Mouse (Mus musculus) megakaryocyte progenitor cell, adult 5-6 weeks (primary cell): Measurements from ENCODE around the gene Rae1. TPM values are rescaled to one million over a fixed set of nuclear protein-coding genes. Genes with fewer than 3 reads are reported as not detected.

Experiments
- total RNA-seq, 2 experiments: library from RNA; stranded (forward) in 1 of 2; stranded (reverse) in 1 of 2; fragments of 157-497, 149-512 nt in 1 of 2; fragments of 200-1000 nt in 1 of 2; gene quantifications; 2 replicates each; pipeline versions ENCODE4 v1.2.3 to v1.2.4; 2015 to 2017

Rae1 gene
- total RNA-seq, 2 experiments from 2014 or later, result 76.3 to 128 TPM

Other genes with a start within 250 kb of the Rae1 start
- 0.10 TPM in 1 of 2 replicates, not detected in the other for gene Bmp7, start 59.8 kb upstream of the Rae1 start, total RNA-seq (2015)
- gene Bmp7, start 59.8 kb upstream of the Rae1 start, total RNA-seq (2017), result not detected in 2 replicates
- not detected in 2 replicates for gene Spo11, start 22.4 kb upstream of the Rae1 start, total RNA-seq (2015)
- not detected in 2 replicates for gene Spo11, start 22.4 kb upstream of the Rae1 start, total RNA-seq (2017)
- 130 and 153 TPM in 2 replicates for gene Rbm38, start 20.4 kb downstream of the Rae1 start, total RNA-seq (2015)
- 50.3 and 55.9 TPM in 2 replicates for gene Rbm38, start 20.4 kb downstream of the Rae1 start, total RNA-seq (2017)
- gene Ctcfl, start 119.4 kb downstream of the Rae1 start, total RNA-seq (2015), result not detected in 2 replicates
- gene Ctcfl, start 119.4 kb downstream of the Rae1 start, total RNA-seq (2017), result not detected in 2 replicates
- not detected in 2 replicates for gene Pck1, start 152.9 kb downstream of the Rae1 start, total RNA-seq (2015)
- gene Pck1, start 152.9 kb downstream of the Rae1 start, total RNA-seq (2017), result not detected in 2 replicates
- gene Zbp1, start 218.8 kb downstream of the Rae1 start, total RNA-seq (2015), result 2.0 and 5.3 TPM in 2 replicates
- gene Zbp1, start 218.8 kb downstream of the Rae1 start, total RNA-seq (2017), result 2.5 and 2.9 TPM in 2 replicates